Comparison of ENCODE assay signal across 22 mouse cellular contexts in the genomic region with DNA sequence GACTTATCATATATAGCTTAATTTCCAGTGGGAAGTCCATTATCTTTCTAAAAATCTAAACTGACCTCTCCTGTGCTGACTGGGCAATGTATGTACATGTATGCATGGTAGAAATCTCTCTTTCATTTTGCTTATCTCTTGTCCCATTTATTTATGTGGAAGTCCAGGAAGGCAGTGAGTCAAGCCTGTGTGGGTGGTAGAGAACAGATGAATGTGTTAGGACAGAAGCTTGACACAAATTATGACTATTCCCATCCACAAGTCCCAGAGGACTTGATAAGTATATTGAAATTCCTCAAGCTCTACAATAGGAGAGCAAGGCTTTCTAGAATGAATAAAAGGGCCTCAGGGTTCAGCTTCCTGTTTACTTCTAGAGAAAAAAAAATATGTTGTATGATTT.
DNase-seq lines count a peak whose midpoint lies in the region; ATAC-seq lines count a peak whose summit lies in the region.
"Had no signal": no experiment of that assay in that cellular context is flagged by ENCODE, and none has a peak within 500 bp of the region (broad histone marks: within the 10 kb centered on the region; RNA-seq: fewer than 3 reads in every experiment).

No protein-coding gene starts in this region.

- peak; percentile 56; the same call in 1 of the 2 replicates for ATAC-seq in frontal cortex, adult (ENCODE audit: low TSS enrichment)
- ATAC-seq: activated CD4-positive, CD25-positive, alpha-beta regulatory T cell, adult 4 months; CD4-positive, CD25-positive, alpha-beta regulatory T cell, adult 4 months; forebrain, embryonic 14.5 days; Patski had no signal

- no peak for DNase-seq in frontal cortex, postnatal 14 days (ENCODE audit: low spot score in 2 of 2)
- DNase-seq in layer of hippocampus, adult 9-11 months, result peak; percentile 4
- no peak for DNase-seq in layer of hippocampus, postnatal 25 days (ENCODE audit: extremely low spot score in 1 of 2, low spot score in 1 of 2)
- DNase-seq in right cerebral cortex, adult 18-20 months, result peak; percentile 51
- DNase-seq in right cerebral cortex, postnatal 14 days, result no peak
- DNase-seq in brain, adult 2 months (ENCODE audit: low read depth, low spot score), result peak; percentile 65
- DNase-seq: adrenal gland, adult 8-10 months; adrenal gland, postnatal 14 days; adrenal gland, postnatal 36 days; B cell, adult 2 months; cerebellum, adult 11 months; cerebellum, adult 18-20 months; cerebellum, adult 8-10 months; cerebellum, adult 9-11 months; cerebellum, postnatal 14 days; cerebellum, postnatal 36 days; embryo, embryonic 11 days had no signal

Comparison
In these comparisons a context has a peak if more than half of its experiments do, and no peak if none do; other contexts are left out.
1. DNase-seq: peak in layer of hippocampus, adult 9-11 months (single experiment), right cerebral cortex, adult 18-20 months (single experiment) and brain, adult 2 months (single experiment); none in frontal cortex, postnatal 14 days (0 of 2), layer of hippocampus, postnatal 25 days (0 of 2) and right cerebral cortex, postnatal 14 days (single experiment).